Mouse (Mus musculus) heart, postnatal 4 days (tissue): ENCODE measurements around the gene Bahd1. TPM values are rescaled to one million over a fixed set of nuclear protein-coding genes. Genes with fewer than 3 reads are reported as not detected.
A peak's percentile ranks its signal among the peaks of the same experiment; 100 is the strongest.

ENCODE experiments used
- DNase-seq: peaks from one replicate; pipeline ENCODE4 v3.0.0; 2021
- total RNA-seq, 2 experiments: library from RNA; stranded (reverse); gene quantifications; 2 replicates each; pipeline ENCODE4 v1.2.3; 2021

Bahd1 gene
- total RNA-seq, 2 experiments from 2014 or later: 9.6 to 10.3 TPM

- DNase-seq: no peak
These were observed 1.4 kb upstream of the Bahd1 start for GRCm38 (mm10) chr2:118898771-118899170.

DNA sequence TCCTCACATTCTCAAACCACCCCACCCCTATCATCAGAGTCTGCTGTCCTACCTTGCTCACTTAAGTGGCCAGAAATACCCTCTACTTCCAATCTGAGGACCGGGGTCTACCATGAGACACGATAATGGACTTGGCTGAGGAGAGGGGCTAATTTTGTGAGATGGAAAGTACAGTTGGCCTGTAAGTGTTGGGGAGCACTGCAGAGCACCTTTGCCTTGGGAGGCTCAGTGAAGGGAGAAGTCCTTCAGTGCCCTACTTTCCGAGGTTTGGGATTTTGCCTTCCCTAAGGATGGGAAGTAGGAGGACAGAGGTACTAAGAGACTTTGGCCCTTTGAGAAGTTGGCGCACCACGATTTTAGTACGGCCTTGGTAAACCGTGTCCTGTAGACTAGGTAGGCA is 871 bp upstream of the Bahd1 start:
- DNase-seq: no peak

GRCm38 (mm10) chr2:118900826-118901140 is 606 bp downstream of the Bahd1 start:
- DNase-seq: no peak

DNA sequence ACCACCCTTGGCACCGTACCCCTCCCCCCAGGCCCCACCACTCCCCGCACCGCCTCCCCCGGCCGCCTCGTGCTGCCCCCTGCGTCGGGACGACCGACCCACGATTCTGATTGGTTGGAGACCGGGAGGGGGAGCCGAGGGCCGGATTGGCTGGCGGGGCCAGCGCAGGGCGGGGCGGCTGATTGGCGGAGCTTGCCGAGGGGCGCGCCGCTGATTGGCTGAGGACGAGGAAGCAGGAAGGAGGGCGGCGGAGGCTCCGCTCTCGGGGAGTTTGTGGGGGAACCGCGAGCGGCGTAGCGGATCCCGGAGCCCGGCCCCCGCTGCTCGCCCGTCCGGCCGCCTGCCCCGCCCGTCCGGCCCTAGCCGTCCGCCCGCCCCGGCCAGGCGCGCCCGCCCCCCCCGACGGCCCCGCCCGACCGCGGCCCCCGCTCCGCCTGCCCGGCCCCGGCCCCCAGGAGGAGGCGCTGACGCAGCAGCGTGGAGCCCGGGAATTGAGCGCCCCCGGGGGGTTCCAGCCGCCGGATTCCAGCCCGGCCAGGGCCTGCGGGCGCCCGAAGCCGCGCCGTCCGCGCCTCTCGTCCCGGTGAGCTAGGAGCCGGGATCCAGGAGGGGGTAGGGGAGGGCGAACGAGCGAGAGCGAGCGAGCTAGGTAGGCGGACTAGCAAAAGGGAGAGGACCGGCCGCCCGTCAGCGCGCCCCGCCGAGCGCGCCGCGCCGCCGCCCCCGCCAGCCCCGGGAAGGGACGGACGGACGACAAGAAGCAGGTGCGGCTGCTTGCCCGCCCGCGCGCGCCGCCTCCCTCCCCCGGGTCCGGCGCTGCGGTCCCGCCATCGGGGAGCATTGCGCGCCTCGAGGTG is 1.2 kb downstream of the Bahd1 start:
- DNase-seq: peak; percentile 98

DNA sequence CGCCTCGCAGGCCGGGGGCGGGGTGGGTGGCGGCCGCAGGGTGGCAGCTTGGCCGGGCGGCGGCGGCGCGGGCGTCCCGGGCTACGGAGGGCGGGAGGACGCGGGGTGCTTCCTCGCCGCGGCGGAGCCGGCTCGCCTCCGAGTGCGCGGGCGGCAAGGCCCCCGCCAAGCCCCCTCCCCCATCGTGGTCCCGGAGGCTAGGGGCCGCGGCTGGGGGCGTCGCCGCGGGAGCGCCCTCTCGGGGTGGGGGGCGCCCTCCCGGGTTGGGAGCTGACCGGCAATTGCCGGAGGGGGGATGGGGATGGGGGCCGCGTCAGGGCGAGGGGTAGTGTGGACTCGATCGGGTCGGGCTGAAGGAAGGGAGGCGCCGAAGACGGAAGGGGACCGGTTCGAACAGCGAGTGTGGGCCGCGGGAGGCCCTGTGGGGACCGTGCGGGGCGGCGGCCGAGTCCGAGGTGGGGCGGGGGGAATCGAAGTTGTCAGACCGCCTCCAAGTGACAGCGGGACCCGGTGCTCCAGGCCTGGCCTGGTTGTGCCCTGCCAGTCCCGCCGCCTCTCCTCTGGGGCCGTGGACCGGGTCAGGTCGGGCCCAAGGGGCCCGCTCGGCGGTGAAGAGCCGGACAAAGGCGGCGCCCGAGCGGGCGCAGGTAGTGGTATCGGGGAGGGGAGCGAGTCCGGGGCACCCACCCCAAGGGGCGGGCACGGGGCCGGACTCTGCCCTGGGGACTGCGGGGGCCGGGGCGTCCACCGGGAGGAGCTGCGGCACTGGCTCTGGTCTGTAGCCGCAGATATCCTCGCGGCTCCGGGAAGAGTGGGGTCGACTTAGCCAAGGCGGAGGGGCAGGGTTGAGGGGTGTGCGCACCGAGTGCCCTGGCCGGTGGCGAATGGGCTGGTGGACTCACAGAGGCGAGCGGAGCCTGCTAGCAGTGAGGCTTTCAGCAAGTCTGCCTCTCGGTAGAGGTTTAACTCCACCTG is 2.2 kb downstream of the Bahd1 start:
- DNase-seq: peak; percentile 70

DNA sequence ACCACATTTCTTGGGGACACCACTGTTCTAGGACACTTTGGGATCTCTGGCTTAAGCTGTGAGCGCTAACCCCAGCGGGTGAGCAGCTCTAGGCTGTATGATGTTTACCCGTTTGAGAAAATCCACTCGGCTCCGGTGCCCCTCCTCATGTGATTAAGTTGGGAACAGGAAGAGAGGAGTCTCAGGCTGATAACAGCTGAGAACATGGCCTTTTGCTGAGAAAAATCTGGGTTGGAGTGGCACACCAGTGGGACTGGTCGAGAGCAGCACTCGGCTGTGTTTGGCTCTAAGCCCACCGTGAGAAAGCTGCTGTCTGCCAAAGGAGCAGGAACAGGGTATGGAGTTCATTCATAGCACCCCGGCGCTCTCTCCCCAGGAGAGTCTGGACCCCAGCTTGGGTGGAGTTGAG is 3.2 kb downstream of the Bahd1 start:
- peak; percentile 51 for DNase-seq

DNA sequence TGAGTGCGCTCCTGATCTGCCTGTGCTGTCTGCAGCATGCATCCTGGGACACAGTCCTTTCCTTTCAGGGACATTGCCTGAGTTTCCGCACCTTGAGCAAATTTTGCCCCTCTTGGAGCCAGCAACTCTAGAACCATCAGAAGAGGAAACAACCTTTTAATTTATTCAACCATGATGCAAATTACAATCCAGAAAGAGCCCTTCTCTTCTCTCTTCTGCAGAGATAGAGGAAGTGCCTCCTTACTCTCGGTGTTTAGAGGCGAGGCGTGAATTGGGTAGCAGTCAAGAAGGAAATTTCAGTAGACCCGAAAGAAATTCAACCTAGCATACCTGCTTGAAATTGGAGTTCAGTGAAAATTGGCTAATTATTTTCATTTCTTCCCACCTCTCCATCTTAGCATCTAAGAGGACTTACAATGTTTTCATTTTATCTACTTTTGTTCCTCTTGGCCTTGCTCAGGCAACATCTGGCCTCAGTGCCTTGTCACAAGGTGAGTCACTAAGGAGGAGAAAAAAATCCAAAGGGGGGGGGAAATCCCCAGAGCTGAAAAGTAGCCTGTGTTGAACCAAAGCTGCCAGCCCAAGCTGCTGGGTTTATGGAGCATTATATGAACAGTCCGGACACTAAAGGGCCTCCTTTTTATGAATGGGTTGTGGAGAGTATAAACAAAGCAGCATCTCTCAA is 5.4 kb downstream of the Bahd1 start:
- DNase-seq: no peak

- no peak for DNase-seq
These were observed 5.9 kb downstream of the Bahd1 start for GRCm38 (mm10) chr2:118906118-118906492.

DNA sequence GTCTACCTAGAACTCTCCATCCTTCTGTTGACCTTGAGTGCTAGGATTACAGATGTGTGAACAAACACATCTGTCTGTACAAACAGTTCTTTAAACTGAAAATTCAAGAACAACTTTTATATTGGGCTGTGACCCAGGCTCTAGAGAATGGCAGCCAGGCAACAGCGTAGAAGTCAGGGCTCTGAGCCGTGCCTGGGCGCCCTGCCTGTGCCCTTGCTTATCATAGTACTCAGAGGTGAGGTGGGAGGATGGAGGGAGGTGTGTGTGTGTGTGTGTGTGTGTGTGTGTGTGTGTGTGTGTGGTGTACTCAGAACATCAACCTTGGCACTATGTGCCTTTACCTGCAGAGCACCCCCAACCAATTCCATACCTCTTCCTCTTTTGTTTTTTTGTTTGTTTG is 7.6 kb downstream of the Bahd1 start:
- DNase-seq: no peak

DNA sequence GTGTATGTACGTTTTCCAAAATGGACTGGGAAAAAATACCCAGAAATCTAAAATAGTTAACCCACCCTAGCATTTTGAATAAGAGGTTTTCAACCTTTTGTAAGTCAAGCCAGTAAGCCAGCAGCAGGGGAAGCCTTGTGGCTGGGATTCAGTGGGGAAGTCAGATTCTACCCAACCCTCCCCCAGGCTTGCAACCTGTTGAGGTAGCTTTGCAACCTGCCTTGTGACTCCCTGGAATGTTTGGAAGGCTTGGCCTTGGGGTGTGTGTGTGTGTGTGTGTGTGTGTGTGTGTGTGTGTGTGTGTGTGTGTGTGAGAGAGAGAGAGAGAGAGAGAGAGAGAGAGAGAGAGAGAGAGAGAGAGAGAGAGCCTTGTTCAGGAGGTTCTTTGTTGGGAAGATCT is 9.0 kb downstream of the Bahd1 start:
- no peak for DNase-seq

- DNase-seq: no peak
These were observed 10.6 kb downstream of the Bahd1 start for GRCm38 (mm10) chr2:118910605-118911278.

GRCm38 (mm10) chr2:118912706-118913105 is 12.5 kb downstream of the Bahd1 start:
- no peak for DNase-seq

DNA sequence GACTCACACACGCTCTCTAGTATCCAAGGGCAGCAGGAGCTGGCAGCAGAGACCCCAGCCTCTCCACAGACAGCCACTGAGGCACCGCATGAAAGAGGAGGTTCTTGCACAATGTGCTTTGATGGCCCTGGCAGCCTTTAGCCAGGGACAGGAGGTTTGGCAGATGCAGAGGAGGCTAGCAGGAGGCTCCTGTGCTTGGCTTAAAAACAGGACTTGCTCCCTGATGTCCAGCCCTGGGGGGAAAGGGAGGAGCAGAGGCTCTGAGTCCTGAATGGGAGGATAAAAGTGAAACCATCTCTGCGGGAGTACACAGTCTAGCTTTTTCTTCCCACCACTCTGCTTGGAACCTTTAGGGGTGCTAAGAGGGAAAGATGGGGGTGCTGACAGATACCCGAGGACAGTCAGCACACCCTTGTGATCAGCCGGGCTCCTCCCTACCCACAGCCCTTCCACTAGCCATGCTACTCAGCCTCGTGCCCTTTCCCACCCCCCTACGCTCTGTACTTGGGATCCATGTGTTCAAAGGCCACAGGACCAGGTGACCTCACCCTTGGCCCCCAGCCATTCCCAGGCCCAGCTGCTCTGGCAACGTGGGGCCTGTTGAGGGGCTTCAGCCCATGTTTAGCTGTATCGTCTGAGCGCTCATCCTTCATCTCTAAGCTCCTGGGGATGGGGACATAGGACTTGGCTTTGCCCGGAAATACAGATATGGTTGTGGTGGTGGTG is 13.5 kb downstream of the Bahd1 start:
- peak; percentile 39 for DNase-seq

GRCm38 (mm10) chr2:118914685-118915084 is 14.5 kb downstream of the Bahd1 start:
- DNase-seq: no peak

GRCm38 (mm10) chr2:118916436-118916835 is 16.3 kb downstream of the Bahd1 start:
- no peak for DNase-seq

DNA sequence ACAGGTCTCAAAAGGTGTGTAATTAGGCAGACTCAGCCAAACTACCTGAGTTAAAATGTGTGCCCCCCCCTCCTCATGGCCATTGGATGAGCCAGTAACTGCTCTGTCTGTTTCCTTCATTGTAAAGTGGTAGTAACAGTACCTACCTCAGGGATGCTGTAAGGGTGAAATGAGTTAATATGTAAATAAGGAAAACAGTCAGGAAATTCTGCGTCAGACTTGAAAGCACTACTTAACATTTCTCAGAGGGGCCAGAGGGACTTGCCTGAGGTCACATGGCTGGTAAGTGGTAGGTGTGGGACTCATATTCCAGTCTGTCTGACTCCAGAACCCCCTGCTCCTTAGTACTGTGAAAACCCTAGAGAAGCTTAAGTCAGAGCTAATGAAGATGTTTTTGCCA is 18.4 kb downstream of the Bahd1 start:
- DNase-seq: no peak

DNA sequence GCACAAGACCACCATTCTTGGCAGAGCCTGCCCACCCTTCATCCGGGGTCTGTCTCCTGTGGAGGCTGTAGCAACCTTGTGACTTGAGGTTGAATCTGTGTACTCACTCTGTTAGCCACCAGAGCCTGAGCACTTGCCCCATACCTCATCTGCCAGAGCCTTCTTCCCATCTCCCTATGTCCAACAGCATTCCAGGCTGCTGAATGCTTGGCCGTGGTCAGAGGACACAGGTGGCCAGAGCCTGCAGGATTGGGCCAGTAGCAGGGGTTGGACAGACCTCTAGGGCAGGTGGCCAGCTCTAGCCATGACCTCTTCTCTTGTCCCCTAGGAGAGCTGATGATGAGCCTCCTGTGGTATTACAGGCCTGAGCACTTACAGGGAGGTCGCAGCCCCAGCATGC is 20.3 kb downstream of the Bahd1 start:
- no peak for DNase-seq

DNA sequence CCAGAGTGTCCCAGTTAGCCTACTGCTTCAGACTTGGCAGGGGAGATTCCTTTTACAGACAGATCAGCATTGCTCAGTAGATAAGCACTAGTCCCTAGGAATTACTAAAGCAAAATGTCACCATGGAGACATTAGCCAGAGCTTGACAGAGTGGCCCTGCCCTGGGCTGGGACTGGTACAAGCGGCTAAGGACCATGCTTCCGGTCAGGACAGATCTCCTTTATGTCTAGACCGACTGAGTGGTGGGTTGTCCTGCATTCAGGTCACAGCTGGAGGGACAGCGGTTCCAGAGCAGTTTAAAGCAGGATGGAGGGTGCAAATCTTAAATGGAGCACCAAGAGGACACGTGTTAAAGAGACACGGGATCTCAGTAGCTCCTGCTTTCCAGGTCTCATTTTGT is 25.8 kb downstream of the Bahd1 start:
- no peak for DNase-seq

DNA sequence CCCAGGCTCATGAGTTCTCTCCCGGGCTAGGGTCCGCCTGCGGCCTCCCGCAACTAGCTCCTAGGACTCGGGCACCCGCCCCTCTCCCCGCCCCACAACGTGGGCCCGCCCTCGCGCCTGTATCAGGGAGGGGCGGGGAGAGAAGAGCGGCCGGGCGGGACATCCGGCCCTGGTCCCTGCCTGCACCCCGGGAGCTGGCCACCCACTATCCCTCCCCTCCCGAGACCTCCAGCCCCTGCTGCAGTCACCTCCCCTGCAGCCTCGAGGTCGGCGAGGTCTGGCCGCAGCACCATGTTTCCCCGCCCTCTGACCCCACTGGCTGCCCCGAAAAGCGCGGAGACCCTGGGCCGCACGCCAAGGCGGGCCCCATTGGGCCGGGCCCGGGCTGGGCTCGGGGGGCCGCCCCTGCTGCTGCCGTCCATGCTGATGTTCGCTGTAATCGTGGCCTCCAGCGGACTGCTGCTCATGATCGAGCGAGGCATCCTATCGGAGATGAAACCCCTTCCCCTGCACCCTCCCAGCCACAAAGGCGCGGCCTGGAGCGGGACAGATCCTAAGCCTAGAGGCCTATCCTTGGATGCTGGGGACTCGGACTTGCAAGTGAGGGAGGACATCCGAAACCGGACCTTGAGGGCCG is 26.3 kb downstream of the Bahd1 start, which contains the start of gene Chst14:
TSS of gene Chst14 (plus strand) at position 136 of the 637 bp plus-strand sequence.
- DNase-seq: peak; percentile 83

DNA sequence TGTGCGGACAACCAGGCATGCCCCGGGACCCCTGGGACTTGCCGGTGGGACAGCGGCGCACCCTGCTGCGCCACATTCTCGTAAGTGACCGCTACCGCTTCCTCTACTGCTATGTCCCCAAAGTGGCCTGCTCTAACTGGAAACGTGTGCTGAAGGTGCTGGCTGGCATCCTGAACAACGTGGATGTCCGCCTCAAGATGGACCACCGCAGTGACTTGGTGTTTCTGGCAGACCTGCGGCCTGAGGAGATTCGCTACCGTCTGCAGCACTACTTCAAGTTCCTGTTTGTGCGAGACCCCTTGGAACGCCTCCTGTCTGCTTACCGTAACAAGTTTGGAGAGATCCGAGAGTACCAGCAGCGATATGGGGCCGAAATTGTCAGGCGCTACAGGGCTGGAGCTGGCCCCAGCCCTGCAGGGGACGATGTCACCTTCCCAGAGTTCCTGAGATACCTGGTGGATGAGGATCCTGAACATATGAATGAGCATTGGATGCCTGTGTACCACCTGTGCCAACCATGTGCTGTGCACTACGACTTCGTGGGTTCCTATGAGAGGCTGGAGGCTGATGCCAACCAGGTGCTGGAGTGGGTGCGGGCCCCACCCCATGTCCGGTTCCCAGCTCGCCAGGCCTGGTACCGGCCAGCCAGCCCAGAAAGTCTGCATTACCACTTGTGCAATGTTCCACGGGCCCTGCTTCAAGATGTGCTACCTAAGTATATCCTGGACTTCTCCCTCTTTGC is 27.0 kb downstream of the Bahd1 start:
- DNase-seq: no peak
